Mouse (Mus musculus): ENCODE measurements around the gene Prcp.

- TF ChIP-seq GATA1 (IDR thresholded peaks at IDR 0.05; ENCODE audit: borderline replicate concordance, low read length) (no peak), FLI1 (IDR thresholded peaks at IDR 0.05; ENCODE audit: low read length) (no peak)
Observed at GRCm38 (mm10) chr7:92871596-92871995, 2.7 kb upstream of the Prcp start.
